Mouse (Mus musculus) midbrain, embryonic 16.5 days (tissue): ENCODE measurements around the gene Mrpl24. TPM values are rescaled to one million over a fixed set of nuclear protein-coding genes. Genes with fewer than 3 reads are reported as not detected.
A peak's percentile ranks its signal among the peaks of the same experiment; 100 is the strongest.

Experiments used
- ATAC-seq: fragments of 200-750 bp; cut with Nextera tagmentation; 2 replicates; pipeline ENCODE4 v1.8.0; 2017; ENCODE audit warnings: moderate TSS enrichment
- H3K27ac ChIP-seq: fragments of 300-500 bp; sonication (generic); 2 replicates; pipeline ENCODE4 v1.5.1; 2014; ENCODE audit warnings: mild to moderate bottlenecking, low read length, mixed read lengths
- H3K27me3 ChIP-seq: fragments of 300-500 bp; sonication (generic); 2 replicates; pipeline ENCODE4 v1.6.1; 2014; ENCODE audit warnings: low read depth, low read length, mixed read lengths; ENCODE audit not compliant: control insufficient read depth, insufficient read depth
- H3K36me3 ChIP-seq: fragments of 300-500 bp; sonication (generic); 2 replicates; pipeline ENCODE4 v1.6.1; 2014; ENCODE audit warnings: mild to moderate bottlenecking, low read length, moderate library complexity, mixed read lengths; ENCODE audit not compliant: control insufficient read depth, insufficient read depth
- H3K4me1 ChIP-seq: fragments of 300-500 bp; sonication (generic); 2 replicates; pipeline ENCODE4 v1.6.1; 2014; ENCODE audit warnings: mild to moderate bottlenecking, low read length, mixed read lengths; ENCODE audit not compliant: control insufficient read depth, insufficient read depth
- H3K4me2 ChIP-seq: fragments of 300-500 bp; sonication (generic); 2 replicates; pipeline ENCODE4 v1.6.1; 2014; ENCODE audit warnings: mild to moderate bottlenecking, low read length, mixed read lengths
- H3K4me3 ChIP-seq: fragments of 300-500 bp; sonication (generic); 2 replicates; pipeline ENCODE4 v1.5.1; 2014; ENCODE audit warnings: low read depth, mild to moderate bottlenecking, low read length, moderate library complexity, mixed read lengths
- H3K9ac ChIP-seq: fragments of 300-500 bp; sonication (generic); 2 replicates; pipeline ENCODE4 v1.6.1; 2014; ENCODE audit warnings: low read depth, low read length, mixed read lengths
- H3K9me3 ChIP-seq: fragments of 300-500 bp; sonication (generic); replicated peaks from 2 replicates; pipeline ENCODE4 v1.6.1; 2014; ENCODE audit warnings: mild to moderate bottlenecking, low read length, mixed read lengths; ENCODE audit not compliant: control insufficient read depth, poor library complexity, severe bottlenecking
- WGBS: fragments of 180-500 bp; shearing (Covaris S2); extraction: QIAGEN DNeasy Blood & Tissue Kit; methylation state at CpG from one replicate; pipeline ENCODE4 v1.1.7; 2014; 5-methylcytosine and 5-hydroxymethylcytosine counted together
- polyA plus RNA-seq: library from polyadenylated mRNA; unstranded; fragments of >200 nt; fragmentation: Nextera tagmentation; extraction: Ambion mirVana; gene quantifications from 2 replicates; pipeline ENCODE4 v1.2.1, GENCODE M21; 2015

Mrpl24 gene
- polyA plus RNA-seq, 1 experiment from 2014 or later: 51.6 TPM

DNA sequence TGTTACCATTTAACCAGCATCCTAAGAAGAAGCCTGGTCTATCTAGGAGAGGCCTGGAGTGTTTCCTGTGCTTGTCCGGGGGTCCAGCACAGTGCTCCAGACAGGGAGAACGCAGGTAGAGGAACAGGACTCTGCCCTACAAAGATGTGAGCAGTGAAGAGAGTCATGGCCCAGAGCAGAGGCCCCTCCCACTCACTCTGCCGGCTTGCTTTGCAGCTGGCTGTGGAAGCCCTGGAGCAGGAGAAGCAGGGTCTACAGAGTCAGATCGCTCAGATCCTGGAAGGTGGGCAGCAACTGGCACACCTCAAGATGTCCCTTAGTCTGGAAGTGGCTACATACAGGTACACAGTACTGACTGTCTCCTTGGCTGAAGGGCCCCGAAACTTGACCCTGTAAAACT lies 53.5 kb downstream of the Mrpl24 start:
- Histone ChIP-seq H3K9me3 (no peaks in the 10 kb centered on the region), H3K4me3 (peak overlapping the region; percentile 58), H3K9ac (peak overlapping the region; percentile 46), H3K4me2 (peak overlapping the region; percentile 93), H3K36me3 (no peaks in the 10 kb centered on the region), H3K27ac (peak overlapping the region; percentile 35; the same call in 1 of the 2 replicates), H3K4me1 (peaks cover 9% of the 10 kb centered on the region), H3K27me3 (peaks cover 3% of the 10 kb centered on the region; the same call in 1 of the 2 replicates)
- WGBS: 17% methylated on average over 5 of the region's 5 CpGs
- no peak for ATAC-seq

Other genes starting within 250 kb of the Mrpl24 start
- 1.3 TPM in 2 replicates for gene Lrrc71, start 170.9 kb upstream of the Mrpl24 start, polyA plus RNA-seq
- 1.3 and 1.4 TPM in 2 replicates for gene Ntrk1, start 124.3 kb upstream of the Mrpl24 start, polyA plus RNA-seq
- gene Insrr, start 122.6 kb upstream of the Mrpl24 start, polyA plus RNA-seq: 0.43 and 0.86 TPM in 2 replicates
- 6.6 and 6.7 TPM in 2 replicates for gene Pear1, start 95.2 kb upstream of the Mrpl24 start, polyA plus RNA-seq
- gene Sh2d2a, start 72.8 kb upstream of the Mrpl24 start, polyA plus RNA-seq: not detected in 2 replicates
- gene Prcc, start 33.9 kb upstream of the Mrpl24 start, polyA plus RNA-seq: 15.3 and 16.3 TPM in 2 replicates
- gene Hdgf, start 13.2 kb upstream of the Mrpl24 start, polyA plus RNA-seq: 144 and 154 TPM in 2 replicates
- gene Isg20l2, start 10.8 kb downstream of the Mrpl24 start, polyA plus RNA-seq: 24.9 and 28.6 TPM in 2 replicates
- gene Rrnad1, start 11.2 kb downstream of the Mrpl24 start, polyA plus RNA-seq: 20.5 and 23.2 TPM in 2 replicates
- 42.5 and 44.4 TPM in 2 replicates for gene Crabp2, start 29.2 kb downstream of the Mrpl24 start, polyA plus RNA-seq
- 14.1 and 21.8 TPM in 2 replicates for gene Nes, start 51.6 kb downstream of the Mrpl24 start, polyA plus RNA-seq
- 51.5 and 96.9 TPM in 2 replicates for gene Bcan, start 80.7 kb downstream of the Mrpl24 start, polyA plus RNA-seq
- 0.37 and 0.74 TPM in 2 replicates for gene Hapln2, start 108.1 kb downstream of the Mrpl24 start, polyA plus RNA-seq
- 30.4 and 35.9 TPM in 2 replicates for gene Gpatch4, start 123.6 kb downstream of the Mrpl24 start, polyA plus RNA-seq
- 148 and 166 TPM in 2 replicates for gene Naxe, start 139.0 kb downstream of the Mrpl24 start, polyA plus RNA-seq
- not detected in 2 replicates for gene Ttc24, start 158.8 kb downstream of the Mrpl24 start, polyA plus RNA-seq
- 1.8 and 2.3 TPM in 2 replicates for gene Iqgap3, start 162.5 kb downstream of the Mrpl24 start, polyA plus RNA-seq
- gene Mef2d, start 222.9 kb downstream of the Mrpl24 start, polyA plus RNA-seq: 21.6 and 22.5 TPM in 2 replicates